Mouse (Mus musculus) CH12.LX (cell line): ENCODE measurements at regions not wholly inside any gene's neighbourhood (a gene's known extent, or its start where the extent isn't known, plus 50 kb on each side); places are given as distances from the start of the nearest gene placed in this dataset.
A peak's percentile ranks its signal among the peaks of the same experiment; 100 is the strongest.

Experiments used
- DNase-seq: peaks from one replicate; pipeline ENCODE4 v3.0.0-alpha.2; 2013; ENCODE audit errors: extremely low read depth
- H3K27ac ChIP-seq: 2 replicates; pipeline ENCODE4 v1.5.1; 2012; ENCODE audit warnings: low read depth, mild to moderate bottlenecking, control low read depth, moderate library complexity; ENCODE audit not compliant: insufficient read depth
- H3K27me3 ChIP-seq: replicated peaks from 2 replicates; pipeline ENCODE3; 2012; ENCODE audit warnings: inconsistent platforms
- H3K36me3 ChIP-seq, 2 experiments: replicated peaks in 1 of 2; 2 replicates each; pipeline versions ENCODE3 to v1.6.1; 2012; ENCODE audit warnings: inconsistent platforms in 1 of 2, low read length in 1 of 2, mild to moderate bottlenecking in 1 of 2, mixed read lengths in 1 of 2, moderate library complexity in 1 of 2; ENCODE audit not compliant: control insufficient read depth in 1 of 2, insufficient read depth in 1 of 2
- H3K4me1 ChIP-seq, 2 experiments: 2 replicates each; pipeline ENCODE4 v1.6.1; 2012; ENCODE audit warnings: inconsistent platforms in 1 of 2, moderate library complexity in 1 of 2; ENCODE audit not compliant: insufficient read depth in 2 of 2, control insufficient read depth in 1 of 2
- H3K4me2 ChIP-seq: 2 replicates; pipeline ENCODE4 v1.6.1; 2012; ENCODE audit warnings: low read depth, mild to moderate bottlenecking, control low read depth; ENCODE audit not compliant: poor library complexity, insufficient read depth, severe bottlenecking
- H3K4me3 ChIP-seq, 3 experiments: fragments of 150-350 bp in 1 of 3; sonication (generic) in 1 of 3; replicated peaks in 1 of 3; 2 replicates each; pipeline versions ENCODE3 to v1.5.1; 2011 to 2012; ENCODE audit warnings: low read depth in 2 of 3, low read length in 2 of 3, mild to moderate bottlenecking in 2 of 3, moderate library complexity in 2 of 3, control low read depth in 1 of 3, improper control_type of control experiment in 1 of 3, inconsistent platforms in 1 of 3, mixed read lengths in 1 of 3; ENCODE audit not compliant: poor library complexity in 1 of 3
- H3K79me2 ChIP-seq: replicated peaks from 2 replicates; pipeline ENCODE4 v1.6.1; 2012; ENCODE audit warnings: mild to moderate bottlenecking, moderate library complexity; ENCODE audit not compliant: control insufficient read depth, poor library complexity, insufficient read depth, severe bottlenecking; ENCODE audit errors: extremely low read depth
- H3K9ac ChIP-seq: 2 replicates; pipeline ENCODE4 v1.6.1; 2012; ENCODE audit warnings: low read depth, mild to moderate bottlenecking, control low read depth, moderate library complexity; ENCODE audit not compliant: insufficient read depth
- H3K9me3 ChIP-seq: replicated peaks from 2 replicates; pipeline ENCODE3; 2012; ENCODE audit warnings: low read length, inconsistent platforms, mixed read lengths
- BHLHE40 ChIP-seq: IDR thresholded peaks from 2 replicates; pipeline ENCODE4 v1.6.1; 2011; ENCODE audit warnings: mild to moderate bottlenecking, low read depth, low read length, improper control_type of control experiment
- CHD2 ChIP-seq: IDR thresholded peaks from 2 replicates; pipeline ENCODE4 v1.6.1; 2011; ENCODE audit warnings: low read length, improper control_type of control experiment
- CTCF ChIP-seq, 2 experiments: IDR thresholded peaks in 1 of 2; conservative IDR thresholded peaks in 1 of 2; 2 replicates each; pipeline ENCODE4 v1.5.1; 2011 to 2012; ENCODE audit warnings: low read depth in 2 of 2, low read length in 2 of 2, improper control_type of control experiment in 1 of 2, inconsistent platforms in 1 of 2, mild to moderate bottlenecking in 1 of 2, moderate library complexity in 1 of 2
- E2F4 ChIP-seq: IDR thresholded peaks from 2 replicates; pipeline ENCODE4 v1.6.1; 2011; ENCODE audit warnings: low read depth, low read length, improper control_type of control experiment; ENCODE audit not compliant: insufficient replicate concordance
- ELF1 ChIP-seq: IDR thresholded peaks from 2 replicates; pipeline ENCODE4 v1.6.1; 2014; ENCODE audit warnings: low read depth, mild to moderate bottlenecking, inconsistent platforms, low read length, improper control_type of control experiment
- EP300 ChIP-seq: IDR thresholded peaks from 2 replicates; pipeline ENCODE4 v1.6.1; 2011; ENCODE audit warnings: low read length, improper control_type of control experiment
- GABPA ChIP-seq: IDR thresholded peaks from 2 replicates; pipeline ENCODE4 v1.6.1; 2012; ENCODE audit warnings: low read depth, low read length, improper control_type of control experiment, inconsistent platforms; ENCODE audit not compliant: insufficient replicate concordance
- IRF4 ChIP-seq: IDR thresholded peaks from 2 replicates; pipeline ENCODE4 v1.6.1; 2014; ENCODE audit warnings: low read depth, mild to moderate bottlenecking, inconsistent platforms, low read length, improper control_type of control experiment
- JUND ChIP-seq: conservative IDR thresholded peaks from 2 replicates; pipeline ENCODE4 v1.6.1; 2011; ENCODE audit warnings: low read depth, low read length, improper control_type of control experiment
- KAT2A ChIP-seq: IDR thresholded peaks from 2 replicates; pipeline ENCODE4 v1.6.1; 2012; ENCODE audit warnings: low read length, improper control_type of control experiment, inconsistent platforms; ENCODE audit not compliant: insufficient replicate concordance
- MAFK ChIP-seq: IDR thresholded peaks from 2 replicates; pipeline ENCODE4 v1.6.1; 2011; ENCODE audit warnings: low read length, improper control_type of control experiment; ENCODE audit not compliant: insufficient replicate concordance
- MAX ChIP-seq: IDR thresholded peaks from 2 replicates; pipeline ENCODE4 v1.6.1; 2011; ENCODE audit warnings: low read length, improper control_type of control experiment
- MAZ ChIP-seq: IDR thresholded peaks from 2 replicates; pipeline ENCODE4 v1.6.1; 2012; ENCODE audit warnings: low read depth, mild to moderate bottlenecking, inconsistent platforms, low read length, improper control_type of control experiment, moderate library complexity
- MXI1 ChIP-seq: IDR thresholded peaks from 2 replicates; pipeline ENCODE4 v1.6.1; 2011; ENCODE audit warnings: mild to moderate bottlenecking, low read depth, low read length, improper control_type of control experiment
- MYC ChIP-seq: IDR thresholded peaks from 2 replicates; pipeline ENCODE4 v1.6.1; 2011; ENCODE audit warnings: low read depth, mild to moderate bottlenecking, improper control_type of control experiment, low read length
- NELFE ChIP-seq: IDR thresholded peaks from 2 replicates; pipeline ENCODE4 v1.6.1; 2011; ENCODE audit warnings: low read depth, low read length, improper control_type of control experiment
- NRF1 ChIP-seq: IDR thresholded peaks from 2 replicates; pipeline ENCODE4 v1.6.1; 2014; ENCODE audit warnings: low read depth, mild to moderate bottlenecking, inconsistent platforms, low read length, improper control_type of control experiment, moderate library complexity
- POLR2A ChIP-seq: IDR thresholded peaks from 2 replicates; pipeline ENCODE4 v1.6.1; 2011; ENCODE audit warnings: low read depth, mild to moderate bottlenecking, improper control_type of control experiment, low read length
- RAD21 ChIP-seq: IDR thresholded peaks from 2 replicates; pipeline ENCODE4 v1.6.1; 2011; ENCODE audit warnings: low read depth, mild to moderate bottlenecking, low read length, improper control_type of control experiment, moderate library complexity
- RCOR1 ChIP-seq: conservative IDR thresholded peaks from 2 replicates; pipeline ENCODE4 v1.6.1; 2012; ENCODE audit warnings: low read depth, mild to moderate bottlenecking, inconsistent platforms, low read length, improper control_type of control experiment
- SIN3A ChIP-seq: IDR thresholded peaks from 2 replicates; pipeline ENCODE4 v1.6.1; 2012; ENCODE audit warnings: low read length, improper control_type of control experiment, inconsistent platforms
- SMC3 ChIP-seq: IDR thresholded peaks from 2 replicates; pipeline ENCODE4 v1.6.1; 2011; ENCODE audit warnings: low read depth, low read length, improper control_type of control experiment
- TCF12 ChIP-seq: IDR thresholded peaks from 2 replicates; pipeline ENCODE4 v1.6.1; 2014; ENCODE audit warnings: low read depth, mild to moderate bottlenecking, inconsistent platforms, low read length, improper control_type of control experiment
- USF1 ChIP-seq: IDR thresholded peaks from 2 replicates; pipeline ENCODE4 v1.6.1; 2014; ENCODE audit warnings: low read depth, mild to moderate bottlenecking, inconsistent platforms, low read length, improper control_type of control experiment
- USF2 ChIP-seq: conservative IDR thresholded peaks from 2 replicates; pipeline ENCODE4 v1.6.1; 2011; ENCODE audit warnings: low read depth, low read length, improper control_type of control experiment
- ZC3H11A ChIP-seq: IDR thresholded peaks from 2 replicates; pipeline ENCODE4 v1.6.1; 2012; ENCODE audit warnings: low read depth, mild to moderate bottlenecking, inconsistent platforms, low read length, improper control_type of control experiment
- dilution Hi-C: fragments of 300-500 bp; cut with MboI; formaldehyde crosslinking; loops from 2 replicates; pipeline ENCODE4 v1.14.3; 2020; ENCODE audit warnings: low sequenced_read_pairs; ENCODE audit not compliant: extremely low pct_unique_long_range_greater_than_20kb, extremely low pct_ligation_motif_present
- in situ Hi-C: fragments of 300-500 bp; cut with MboI; formaldehyde crosslinking; loops from 3 replicates; pipeline ENCODE4 v1.14.3; 2019; ENCODE audit warnings: low sequenced_read_pairs, low pct_ligation_motif_present, low pct_unique_long_range_greater_than_20kb, mixed read lengths

GRCm38 (mm10) chr17:84030699-84031098, 157.0 kb downstream of the Zfp36l2 start:
- Histone ChIP-seq H3K79me2 (no peaks in the 10 kb centered on the region), H3K4me2 (no peak overlapping the region), H3K27me3 (peaks cover 6% of the 10 kb centered on the region), H3K9ac (no peak overlapping the region), H3K9me3 (peaks cover 3% of the 10 kb centered on the region)
- DNase-seq, result peak; percentile 29
- TF ChIP-seq MYC (no peak), RAD21 (peak; percentile 29), CTCF (conservative IDR thresholded peaks at IDR 0.05 in 1 of 2, IDR thresholded peaks at IDR 0.05 in 1 of 2; ENCODE audit: low read depth in 2 of 2, low read length in 2 of 2) (peak; percentile 8 to 41; a peak in 3 of 4 replicates)
- TF ChIP-seq, all 38 proteins: peak for 2
- H3K4me3 ChIP-seq, result no peak overlapping the region
- H3K4me1 ChIP-seq, result peaks cover 7 to 17% of the 10 kb centered on the region in 2 experiments
- no peaks in the 10 kb centered on the region for H3K36me3 ChIP-seq
- dilution Hi-C loops, result no loop called here
- no peak overlapping the region for H3K27ac ChIP-seq
- in situ Hi-C loops, result no loop called here

GRCm38 (mm10) chr17:84028157-84028970, 159.4 kb downstream of the Zfp36l2 start:
- peak overlapping the region; percentile 48 for H3K4me2 ChIP-seq
- peaks cover 14% of the 10 kb centered on the region for H3K9me3 ChIP-seq
- in situ Hi-C loops, result no loop called here
- no peak overlapping the region for H3K4me3 ChIP-seq
- no peak overlapping the region for H3K27ac ChIP-seq
- H3K27me3 ChIP-seq, result peaks cover 6% of the 10 kb centered on the region
- TF ChIP-seq RCOR1 (no peak), NRF1 (no peak), ELF1 (0 out of 2 replicates have a peak, but pooled peaks have one; percentile 16), RAD21 (peak; percentile 85), BHLHE40 (no peak), POLR2A (no peak), CHD2 (peak; percentile 83), MAZ (peak; percentile 71; the same call in 1 of the 2 replicates), KAT2A (no peak), EP300 (no peak), TCF12 (peak; percentile 52; the same call in 1 of the 2 replicates), CTCF (conservative IDR thresholded peaks at IDR 0.05 in 1 of 2, IDR thresholded peaks at IDR 0.05 in 1 of 2; ENCODE audit: low read depth in 2 of 2, low read length in 2 of 2) (peak; percentile 57 to 91), SMC3 (peak; percentile 90), ZC3H11A (peak; percentile 50; the same call in 1 of the 2 replicates), JUND (no peak), USF2 (no peak), SIN3A (no peak), MAFK (no peak), NELFE (0 out of 2 replicates have a peak, but pooled peaks have one; percentile 14), IRF4 (no peak; the same call in 1 of the 2 replicates), GABPA (no peak), USF1 (peak; percentile 13), MXI1 (no peak), E2F4 (no peak), MAX (no peak)
- H3K4me1 ChIP-seq, result peaks cover 7 to 24% of the 10 kb centered on the region in 2 experiments
- H3K36me3 ChIP-seq, result no peaks in the 10 kb centered on the region
- H3K79me2 ChIP-seq, result no peaks in the 10 kb centered on the region
- dilution Hi-C loops, result no loop called here
- no peak overlapping the region for H3K9ac ChIP-seq
- peak; percentile 85 for DNase-seq
